ENCODE assay signal across 9 mouse cellular contexts in the genomic region with DNA sequence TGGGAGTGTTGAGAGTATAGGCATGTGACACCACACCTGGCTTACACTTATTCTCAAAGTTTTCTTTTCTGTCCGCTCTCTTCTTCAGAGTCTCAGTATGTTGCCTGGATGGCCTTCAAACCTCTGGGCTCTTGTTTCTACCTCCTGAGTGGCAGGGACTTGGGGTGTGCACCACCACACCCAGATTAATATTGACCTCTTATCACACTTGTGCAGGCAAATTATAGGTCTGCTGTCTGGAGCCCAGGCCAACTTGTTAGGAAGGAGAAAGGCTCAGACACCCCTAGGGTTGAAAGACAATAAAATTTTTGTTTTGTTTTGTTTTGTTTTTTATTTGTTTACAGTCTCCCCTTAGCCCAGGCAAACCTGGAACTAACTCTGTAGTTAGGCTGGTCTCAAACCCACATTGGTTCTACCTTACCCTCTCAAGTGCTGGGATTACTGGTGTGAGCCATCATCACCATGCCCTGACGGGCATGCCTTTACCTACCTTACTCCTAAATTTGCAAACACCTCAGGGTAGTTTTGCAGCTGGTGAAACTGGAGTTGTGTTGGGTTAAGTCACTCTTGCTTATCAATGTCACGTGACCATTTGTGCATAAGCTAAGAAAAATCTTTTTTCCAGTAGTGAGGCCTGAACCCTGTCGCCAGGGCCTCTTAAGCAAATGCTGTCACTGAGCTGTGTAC. TPM values are rescaled to one million over a fixed set of nuclear protein-coding genes. Genes with fewer than 3 reads are reported as not detected.
A peak's percentile ranks its signal among the peaks of the same experiment; 100 is the strongest.
DNase-seq lines count a peak whose midpoint lies in the region; ATAC-seq and TF ChIP-seq lines count a peak whose summit lies in the region.
"Had no signal": no experiment of that assay in that cellular context is flagged by ENCODE, and none has a peak within 500 bp of the region (broad histone marks: within the 10 kb centered on the region; RNA-seq: fewer than 3 reads in every experiment).

No protein-coding gene starts in this region.

- no peak for TF ChIP-seq POLR2A in small intestine, adult 2 months (IDR thresholded peaks at IDR 0.05; ENCODE audit: low read depth, low read length)

- H3K27me3 ChIP-seq in heart, postnatal 0 days (ENCODE audit: control insufficient read depth, insufficient read depth, low read length), result no peaks in the 10 kb centered on the region
- no peaks in the 10 kb centered on the region for H3K27me3 ChIP-seq in intestine, embryonic 14.5 days (replicated peaks; ENCODE audit: control insufficient read depth, insufficient read depth, low read length)
- H3K27me3 ChIP-seq in small intestine, adult 2 months (ENCODE audit: control insufficient read depth, insufficient read depth, low read length), result no peaks in the 10 kb centered on the region

- no peak for TF ChIP-seq CTCF in heart, postnatal 0 days (IDR thresholded peaks at IDR 0.05; ENCODE audit: low read depth)
- no peak for TF ChIP-seq CTCF in small intestine, adult 2 months (IDR thresholded peaks at IDR 0.05; ENCODE audit: extremely low read depth, insufficient read length, insufficient replicate concordance, low read depth, low read length)

- H3K4me3 ChIP-seq in heart, postnatal 0 days (ENCODE audit: low read depth, low read length), result no peak overlapping the region
- H3K4me3 ChIP-seq in intestine, embryonic 14.5 days (ENCODE audit: low read depth, low read length), result no peak overlapping the region
- H3K4me3 ChIP-seq in small intestine, adult 2 months (ENCODE audit: low read depth, low read length), result no peak overlapping the region

- H3K4me1 ChIP-seq in heart, postnatal 0 days (ENCODE audit: control insufficient read depth, insufficient read depth), result peaks cover 7% of the 10 kb centered on the region
- peaks cover 31% of the 10 kb centered on the region for H3K4me1 ChIP-seq in intestine, embryonic 14.5 days (replicated peaks; ENCODE audit: control insufficient read depth, insufficient read depth, low read length)
- peaks cover 31% of the 10 kb centered on the region for H3K4me1 ChIP-seq in small intestine, adult 2 months (ENCODE audit: control insufficient read depth, insufficient read depth, insufficient read length, low read length)

- TF ChIP-seq EP300 in heart, postnatal 0 days (IDR thresholded peaks at IDR 0.05; ENCODE audit: low read depth), result no peak

- no peak overlapping the region for H3K4me2 ChIP-seq in heart, postnatal 0 days (ENCODE audit: low read depth, low read length)
- H3K4me2 ChIP-seq in intestine, embryonic 14.5 days (ENCODE audit: low read length), result no peak overlapping the region

- no peaks in the 10 kb centered on the region for H3K9me3 ChIP-seq in heart, postnatal 0 days (replicated peaks; ENCODE audit: control insufficient read depth, low read length)
- no peaks in the 10 kb centered on the region for H3K9me3 ChIP-seq in intestine, embryonic 14.5 days (ENCODE audit: control insufficient read depth, low read length)

- 49% methylated on average over 4 of the region's 4 CpGs for WGBS in heart, postnatal 0 days
- 49% methylated on average over 4 of the region's 4 CpGs for WGBS in intestine, embryonic 14.5 days
- 28% methylated on average over 4 of the region's 4 CpGs for WGBS in small intestine, adult 2 months

- H3K9ac ChIP-seq in heart, postnatal 0 days (replicated peaks; ENCODE audit: low read depth, low read length), result no peak overlapping the region
- no peak overlapping the region for H3K9ac ChIP-seq in intestine, embryonic 14.5 days (ENCODE audit: low read length)

- no peak for DNase-seq in heart, postnatal 0 days (ENCODE audit: low spot score)
- DNase-seq in heart, adult 11 months, result no peak
- DNase-seq in MEL-GATA-1-ER (ENCODE audit: extremely low read depth, low read depth), result peak; percentile 47
- no peak for DNase-seq in intestine, embryonic 14.5 days (ENCODE audit: low spot score)
- DNase-seq in adipocyte (ENCODE audit: low spot score), result no peak
- DNase-seq: cerebellum, postnatal 25 days had no signal

- ATAC-seq in heart, postnatal 0 days (ENCODE audit: insufficient read depth, low read depth), result no peak
- no peak for ATAC-seq in intestine, embryonic 14.5 days (replicated peaks; ENCODE audit: low FRiP score, low TSS enrichment, low read depth)
- no peak for ATAC-seq in CD4-positive, CD25-positive, alpha-beta regulatory T cell, adult 4 months

- H3K36me3 ChIP-seq in heart, postnatal 0 days (replicated peaks; ENCODE audit: control insufficient read depth, insufficient read depth, low read length), result no peaks in the 10 kb centered on the region
- H3K36me3 ChIP-seq in intestine, embryonic 14.5 days (ENCODE audit: control insufficient read depth, insufficient read depth, low read length), result no peaks in the 10 kb centered on the region
- no peaks in the 10 kb centered on the region for H3K36me3 ChIP-seq in small intestine, adult 2 months (ENCODE audit: control insufficient read depth, insufficient read depth, low read length)

- H3K27ac ChIP-seq in heart, postnatal 0 days (ENCODE audit: low read depth), result peak overlapping the region; percentile 72
- H3K27ac ChIP-seq in intestine, embryonic 14.5 days (ENCODE audit: low read depth), result peak overlapping the region; percentile 51; the same call in 1 of the 2 replicates
- peak overlapping the region; percentile 92 for H3K27ac ChIP-seq in small intestine, adult 2 months (ENCODE audit: insufficient read depth, low read depth, low read length)
- H3K27ac ChIP-seq: macrophage had no signal

RNA-seq across cellular contexts. Expression of gene Slc16a1, which starts 35.3 kb away (rescaled TPM):
- 213 and 255 TPM in 2 replicates for total RNA-seq in heart, postnatal 0 days (2014; rRNA removed; ENCODE audit: low replicate concordance)
- polyA plus RNA-seq in heart, postnatal 0 days (2015; fragmentation: Nextera tagmentation; extraction: Ambion mirVana), result 73.4 and 104 TPM in 2 replicates
- 42.5 and 45.8 TPM in 2 replicates for polyA plus RNA-seq in intestine, embryonic 14.5 days (2014; fragmentation: Nextera tagmentation; extraction: Ambion mirVana)
- polyA plus RNA-seq in small intestine, adult 2 months (2012; rRNA removed), result 8.3 and 17.1 TPM in 2 replicates
- polyA plus RNA-seq in CD4-positive, CD25-positive, alpha-beta regulatory T cell, adult 4 months (2017; shearing (Covaris generic)), result 1 to 10 TPM; 6.0 to 6.6 TPM
